Mouse (Mus musculus) kidney, postnatal 4 days (tissue): Measurements from ENCODE around the gene Tpx2.
A peak's percentile ranks its signal among the peaks of the same experiment; 100 is the strongest.

Experiments used
- DNase-seq, 2 experiments: peaks; one replicate each; pipeline ENCODE4 v3.0.0; 2021; ENCODE audit warnings: mixed read lengths in 2 of 2

Gene Tpx2

DNA sequence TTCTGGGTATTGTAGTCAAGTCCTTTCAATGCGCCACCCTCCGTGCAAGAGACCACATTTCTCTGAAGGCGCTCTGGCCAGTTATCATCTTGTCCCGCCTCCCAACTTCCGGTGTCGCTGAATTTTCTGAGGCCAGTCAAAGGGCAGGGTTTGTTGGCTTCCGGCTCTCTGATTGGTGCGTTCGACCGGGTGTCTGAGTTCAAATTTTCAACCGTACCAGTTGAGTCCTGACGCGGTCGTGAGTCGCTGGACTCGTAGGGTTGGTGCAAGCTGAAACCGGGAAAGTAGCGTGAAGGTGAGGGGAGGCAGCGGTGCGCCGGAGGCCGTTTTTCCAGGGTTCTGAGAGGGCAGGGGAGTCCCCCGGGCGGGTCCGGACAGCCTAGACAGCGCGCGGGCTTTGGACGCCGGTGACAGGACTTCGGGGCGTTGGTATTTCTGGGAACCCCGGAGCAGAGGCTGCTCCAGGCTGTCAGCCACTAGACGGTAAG, at the start of gene Tpx2:
TSS of gene Tpx2 (plus strand) at position 150 of the 488 bp plus-strand sequence.
- peak; percentile 98 for DNase-seq

DNA sequence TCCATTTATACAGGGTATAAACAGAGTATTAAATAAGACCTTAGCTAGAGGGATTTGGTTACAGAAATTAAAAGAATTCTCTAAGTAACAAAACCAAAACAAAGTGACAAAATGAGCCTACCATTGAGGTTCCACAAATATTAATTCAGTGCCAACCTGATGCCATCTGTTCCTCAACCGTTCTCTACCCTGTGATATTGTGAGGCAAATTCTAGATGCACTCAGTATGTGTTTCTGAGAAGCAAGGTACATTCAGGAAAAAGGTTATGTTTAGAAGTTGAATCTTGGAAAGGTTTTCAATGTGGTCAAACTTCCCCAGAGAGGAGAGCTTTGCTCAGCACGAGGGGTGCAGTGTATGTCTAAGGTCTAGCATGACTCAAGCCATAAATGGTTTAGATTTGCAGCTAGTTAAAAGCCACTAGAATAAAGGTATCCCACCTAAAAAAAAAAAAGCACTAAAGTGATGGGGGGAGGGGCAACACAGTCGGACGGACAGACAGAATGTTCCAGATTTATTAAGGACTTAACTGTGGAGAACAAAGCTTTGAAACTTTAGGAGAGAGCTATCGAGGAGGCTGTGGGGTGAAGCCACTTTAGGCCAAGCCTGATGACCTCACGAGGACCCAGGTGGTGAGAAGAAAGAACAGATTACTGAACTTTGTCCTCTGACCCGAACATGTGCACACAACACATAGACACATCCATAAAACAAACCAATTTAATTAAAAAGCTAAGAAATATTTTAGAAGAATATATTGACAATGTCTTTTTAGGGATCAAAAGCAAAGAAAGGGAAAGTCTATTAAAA, 47.6 kb upstream of the Tpx2 start:
- DNase-seq: no peak

DNA sequence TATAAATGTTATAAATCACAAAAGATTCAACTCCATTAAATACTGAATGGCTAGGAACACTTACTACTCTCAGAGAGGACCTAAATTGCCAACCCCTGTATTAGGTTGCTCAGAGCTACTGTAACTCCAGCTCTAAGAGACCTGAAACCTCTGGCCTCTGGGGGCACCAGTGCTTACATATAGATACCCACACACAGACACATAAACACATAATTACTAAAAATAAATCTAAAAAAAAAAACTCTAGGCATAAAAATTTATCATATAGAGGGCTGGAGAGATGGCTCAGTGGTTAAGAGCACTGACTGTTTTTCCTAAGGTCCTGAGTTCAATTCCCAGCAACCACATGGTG, 47.0 kb upstream of the Tpx2 start:
- no peak for DNase-seq

DNA sequence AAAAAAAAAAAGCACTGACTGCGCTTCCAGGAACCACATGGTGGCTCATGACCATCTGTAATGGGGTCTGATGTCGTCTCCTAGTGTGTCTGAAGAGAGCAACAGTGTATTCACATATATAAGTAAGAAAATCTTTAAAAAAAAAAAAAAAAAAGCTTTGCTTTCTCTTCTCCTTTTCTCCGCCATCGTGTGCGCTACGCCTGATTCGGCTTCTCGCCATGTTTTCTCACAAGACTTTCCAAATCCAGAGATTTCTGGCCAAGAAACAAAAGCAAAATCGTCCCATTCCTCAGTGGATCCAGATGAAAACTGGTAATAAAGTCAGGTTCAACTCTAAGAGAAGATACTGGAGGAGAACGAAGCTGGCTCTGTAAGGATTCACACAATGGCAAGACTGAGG, 45.5 kb upstream of the Tpx2 start:
- DNase-seq: peak in 1 of 2 experiments; percentile 29

DNA sequence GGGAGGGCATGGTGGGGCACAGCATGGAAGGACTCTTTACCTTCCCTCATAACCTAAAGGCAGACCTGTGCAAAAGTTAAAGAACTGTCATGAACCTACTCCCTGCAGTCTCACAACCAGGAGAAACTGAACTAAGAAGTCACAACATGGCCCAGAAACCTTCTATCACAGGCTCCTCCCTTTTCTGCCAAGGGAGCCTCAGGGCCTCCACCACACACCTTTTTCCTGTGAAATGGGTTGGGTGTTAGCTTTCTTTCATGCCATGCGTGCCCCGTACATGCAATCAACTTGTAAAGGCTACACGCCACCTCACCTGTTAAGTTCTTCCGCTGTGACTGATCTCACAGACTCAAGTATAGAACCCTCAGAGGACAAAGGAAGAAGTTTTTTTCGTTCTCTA, 44.7 kb upstream of the Tpx2 start:
- no peak for DNase-seq

DNA sequence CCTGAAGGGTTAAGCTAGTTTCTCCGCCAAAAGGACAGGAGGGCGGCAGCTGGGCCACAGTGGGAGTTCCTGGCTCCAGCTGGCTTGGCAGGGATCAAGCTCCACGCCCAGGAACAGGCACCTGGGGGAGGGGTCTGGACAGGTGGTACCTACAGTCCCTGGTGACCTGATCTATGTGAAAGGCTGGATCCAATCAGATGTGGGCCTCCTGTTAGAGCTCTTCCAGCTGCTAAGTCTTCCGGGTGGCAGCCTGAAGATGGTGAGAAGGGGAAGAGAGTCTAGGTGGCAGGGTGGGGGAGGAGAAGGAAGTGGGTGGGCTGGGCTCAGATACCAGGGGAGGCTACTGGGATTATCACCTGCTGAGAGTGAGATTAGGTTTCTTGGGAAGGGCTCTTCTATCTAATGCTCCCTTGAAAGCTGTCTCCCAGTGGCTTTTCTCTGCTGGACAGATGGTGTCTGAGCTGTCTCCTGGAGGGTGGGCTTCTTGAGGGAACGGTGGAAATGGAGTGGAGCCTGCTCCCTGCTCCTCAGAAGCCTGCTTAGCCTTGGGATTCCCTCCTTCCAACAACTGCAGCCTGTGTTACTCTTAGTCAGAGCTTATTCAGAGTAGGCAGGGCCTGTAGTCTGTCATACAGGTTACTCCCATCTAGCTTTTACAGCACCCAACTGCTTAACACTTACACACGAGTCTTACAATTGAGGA, 43.2 kb upstream of the Tpx2 start:
- DNase-seq: peak; percentile 70 to 82

DNA sequence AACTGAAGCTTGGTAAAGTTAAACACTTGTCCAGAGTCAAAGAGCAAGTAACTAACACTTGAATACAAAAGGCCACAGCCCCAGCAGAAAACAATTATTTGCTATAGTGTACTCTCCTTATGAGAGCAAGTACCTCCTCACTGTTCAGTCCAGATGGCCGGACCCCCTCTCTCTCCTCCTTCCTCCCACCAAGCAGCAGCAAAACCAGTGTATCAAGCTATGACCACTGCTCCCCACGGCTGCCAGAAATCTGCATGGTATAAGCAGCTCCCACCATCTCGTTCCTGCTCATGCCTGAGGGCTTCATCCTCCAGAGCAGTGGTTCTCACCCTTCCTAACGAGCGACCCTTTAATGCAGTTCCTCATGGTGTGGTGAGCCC, 42.7 kb upstream of the Tpx2 start:
- DNase-seq: no peak

DNA sequence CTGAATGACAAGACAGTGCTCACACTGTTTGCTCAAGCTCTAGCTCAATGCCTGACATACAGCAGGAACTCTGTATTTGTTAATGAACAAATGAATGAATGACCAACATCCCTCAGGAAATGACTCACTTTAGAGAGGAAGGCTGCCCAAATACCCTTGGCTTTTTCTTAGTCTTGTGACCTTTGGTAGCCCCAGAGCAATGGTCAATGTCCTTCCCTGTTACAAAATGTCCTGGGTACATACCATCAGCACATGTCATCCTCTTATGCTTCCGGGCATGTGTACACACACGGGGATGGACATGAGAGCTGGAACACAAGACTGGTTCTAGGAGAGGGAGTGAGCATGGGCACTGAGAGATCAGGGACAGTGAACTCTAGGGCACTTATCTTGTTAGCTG, 41.7 kb upstream of the Tpx2 start:
- no peak for DNase-seq

DNA sequence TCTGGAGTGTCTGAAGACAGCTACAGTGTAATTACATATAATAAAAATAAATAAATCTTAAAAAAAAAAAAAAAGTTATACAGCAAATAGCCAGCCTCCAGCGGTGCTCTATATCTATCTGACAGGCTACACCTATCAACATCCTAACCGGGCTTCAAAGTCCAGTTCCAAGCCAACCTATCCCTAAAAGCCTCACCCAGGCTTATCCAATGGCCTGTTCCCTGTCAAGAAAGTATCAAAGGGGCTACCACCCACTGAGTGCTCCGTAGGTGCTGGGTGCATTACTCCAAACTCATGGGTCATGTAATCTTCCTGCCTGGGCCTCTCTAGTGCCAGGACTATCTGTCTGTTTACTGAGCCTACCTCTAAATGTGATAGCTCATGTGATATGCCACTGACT, 39.6 kb upstream of the Tpx2 start:
- DNase-seq: no peak

DNA sequence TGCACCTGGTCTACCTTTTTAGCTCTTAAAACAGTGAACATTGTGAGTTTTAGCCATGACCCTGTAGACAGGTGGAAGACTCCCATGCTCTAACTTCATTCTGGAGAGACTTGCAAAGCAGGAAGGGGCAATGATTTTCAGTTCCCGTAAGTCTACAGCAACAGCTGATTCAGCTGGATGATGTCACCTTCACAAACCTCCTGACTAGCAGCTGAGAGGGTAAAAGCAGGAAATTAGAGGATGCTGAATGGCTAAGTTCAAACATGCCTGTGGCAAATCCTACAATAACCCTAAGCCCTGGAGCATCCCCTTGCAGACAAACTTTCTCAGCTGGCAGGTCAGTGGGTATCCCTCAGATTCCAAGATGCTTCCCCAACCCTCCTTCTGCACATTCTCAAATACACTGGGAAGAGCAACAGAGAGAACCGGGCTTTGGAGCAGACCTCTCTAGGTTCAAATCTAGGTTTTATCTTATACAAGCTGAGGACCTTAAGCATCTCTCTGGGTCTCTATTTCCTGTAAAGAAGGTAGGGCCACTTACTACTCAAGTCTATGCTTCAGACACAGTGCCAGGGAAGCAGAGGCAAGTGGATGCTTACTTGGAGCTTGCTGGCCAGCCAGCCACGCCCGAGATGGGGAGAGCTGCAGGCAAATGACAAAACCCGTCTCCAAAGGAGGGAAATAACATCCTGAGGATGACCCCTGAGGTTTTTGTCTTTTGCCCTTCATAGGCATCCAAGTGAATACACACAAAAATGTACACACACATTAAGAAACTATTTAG, 37.4 kb upstream of the Tpx2 start:
- DNase-seq: no peak

DNA sequence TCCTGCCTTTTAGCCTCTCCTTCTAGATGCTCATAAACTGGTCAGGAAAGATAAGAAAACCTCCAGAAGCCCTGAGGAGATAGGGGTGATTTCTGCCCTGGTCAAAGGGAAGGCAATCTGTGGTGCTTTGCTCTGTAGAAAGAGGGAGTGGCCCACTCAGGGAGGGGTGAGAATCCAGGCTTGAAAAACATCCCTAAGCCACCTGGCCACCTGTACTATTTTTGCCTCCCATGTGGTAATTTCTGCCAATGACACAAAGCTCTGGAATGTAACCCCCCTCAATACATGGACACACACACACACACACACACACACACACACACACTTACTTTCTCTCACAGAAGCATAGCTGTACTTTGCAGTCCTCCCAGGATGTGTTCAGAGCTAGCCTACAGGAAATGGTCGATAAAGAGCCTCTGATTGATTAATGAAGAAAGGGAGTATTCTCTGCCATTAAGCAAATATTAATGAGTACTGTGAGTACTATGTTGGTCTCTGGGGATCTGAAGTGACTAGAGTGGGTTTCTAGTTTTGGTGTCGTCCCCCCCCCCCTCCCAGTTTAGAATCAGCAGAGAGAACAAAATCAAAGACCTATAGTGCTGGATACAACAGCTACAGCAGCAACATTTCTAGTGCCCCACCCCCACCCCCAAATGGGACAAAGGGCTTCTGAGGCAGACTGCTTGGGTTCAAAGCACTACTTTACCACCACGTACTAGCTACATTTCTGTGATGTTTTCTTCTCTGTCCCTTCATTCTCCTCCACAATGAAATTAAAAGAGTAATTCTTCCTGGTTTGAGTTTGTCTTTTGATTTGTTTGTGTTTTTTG, 36.2 kb upstream of the Tpx2 start:
- DNase-seq: peak in 1 of 2 experiments; percentile 45

DNA sequence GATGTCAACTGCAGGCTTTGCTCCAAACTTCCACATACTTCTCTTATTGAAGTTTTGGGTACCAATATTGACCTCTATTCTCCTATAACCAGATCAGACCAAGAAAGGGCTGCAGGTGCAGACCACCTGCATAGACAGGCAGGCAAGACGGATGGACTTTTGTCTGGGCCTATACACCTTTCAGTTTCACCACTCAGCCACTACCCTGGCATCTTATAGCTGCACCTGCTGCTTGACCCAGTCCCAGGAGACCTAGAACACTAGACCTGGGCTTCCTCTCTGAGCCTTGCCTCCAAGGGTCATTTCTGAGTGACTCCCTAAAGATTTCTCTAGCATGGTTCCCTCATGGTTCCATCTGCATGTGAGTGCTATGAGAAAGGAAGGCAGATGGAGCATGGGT, 34.5 kb upstream of the Tpx2 start:
- no peak for DNase-seq

DNA sequence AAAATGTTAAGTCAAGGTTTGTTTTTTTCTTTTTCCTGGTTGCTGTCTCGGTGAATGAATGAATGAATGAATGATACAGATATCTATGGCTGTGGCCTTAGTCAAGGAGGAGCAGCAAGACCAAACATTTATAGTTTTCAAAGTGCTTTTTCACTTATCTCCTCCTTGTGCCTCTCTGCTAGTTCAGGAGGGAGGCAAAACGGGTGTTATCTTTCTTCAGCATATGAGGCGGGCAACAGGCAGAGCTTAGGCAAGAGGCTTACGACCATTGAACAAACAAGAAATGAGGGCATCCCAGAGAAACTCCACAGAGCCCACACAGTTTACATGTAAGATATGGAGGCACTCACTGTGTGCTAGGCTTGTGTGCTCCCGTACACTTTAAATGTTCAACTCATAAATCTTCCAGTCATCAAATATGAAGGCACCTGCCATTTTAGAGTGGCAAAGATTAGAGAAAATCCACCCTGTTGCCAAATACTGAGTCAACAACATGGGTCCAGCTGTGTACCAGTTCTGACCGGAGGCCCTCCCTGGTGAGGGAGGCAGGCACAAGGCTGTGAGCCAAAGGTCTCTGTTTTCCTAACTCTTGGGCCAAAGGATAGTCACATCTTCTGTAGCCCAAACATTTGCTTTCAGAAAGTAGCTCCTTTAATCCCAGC, 33.4 kb upstream of the Tpx2 start:
- no peak for DNase-seq

DNA sequence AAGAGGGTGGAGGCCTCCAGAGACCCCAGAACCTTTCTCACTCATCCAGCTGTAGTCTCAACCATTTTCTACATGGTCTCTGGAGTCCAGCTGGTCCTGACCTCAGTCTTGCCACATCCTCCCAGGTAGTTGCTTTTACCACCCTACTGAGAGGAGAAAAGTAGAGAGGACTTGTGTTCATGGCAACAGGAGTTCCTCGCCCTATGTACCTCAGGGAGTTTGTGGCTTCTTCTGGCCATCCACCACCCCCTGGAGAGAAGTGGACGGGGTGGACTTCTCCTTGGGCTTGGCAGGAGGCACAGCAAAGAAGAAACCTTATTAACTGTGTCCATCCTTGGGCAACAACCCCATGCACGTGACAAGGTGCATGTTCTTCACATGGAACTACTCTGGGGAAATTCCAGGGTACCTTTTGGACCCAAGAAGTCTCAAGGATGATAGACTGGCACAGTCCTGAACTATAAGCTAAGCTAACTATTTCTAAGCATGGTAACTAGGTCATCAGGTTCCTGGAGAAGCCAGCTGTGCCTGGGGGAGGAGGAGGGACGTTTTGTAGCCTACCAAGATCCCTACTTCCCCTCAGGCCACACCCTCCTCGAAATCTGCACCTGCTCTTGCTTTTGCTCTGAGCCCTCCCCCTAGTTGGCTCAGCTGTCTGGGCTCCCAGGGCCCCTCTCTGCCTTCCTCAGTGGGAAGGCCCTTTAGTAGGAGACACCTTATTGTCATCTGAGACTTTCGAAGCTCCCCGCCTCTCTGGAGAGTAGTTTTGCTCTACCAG, 31.7 kb upstream of the Tpx2 start:
- DNase-seq: peak in 1 of 2 experiments; percentile 52

DNA sequence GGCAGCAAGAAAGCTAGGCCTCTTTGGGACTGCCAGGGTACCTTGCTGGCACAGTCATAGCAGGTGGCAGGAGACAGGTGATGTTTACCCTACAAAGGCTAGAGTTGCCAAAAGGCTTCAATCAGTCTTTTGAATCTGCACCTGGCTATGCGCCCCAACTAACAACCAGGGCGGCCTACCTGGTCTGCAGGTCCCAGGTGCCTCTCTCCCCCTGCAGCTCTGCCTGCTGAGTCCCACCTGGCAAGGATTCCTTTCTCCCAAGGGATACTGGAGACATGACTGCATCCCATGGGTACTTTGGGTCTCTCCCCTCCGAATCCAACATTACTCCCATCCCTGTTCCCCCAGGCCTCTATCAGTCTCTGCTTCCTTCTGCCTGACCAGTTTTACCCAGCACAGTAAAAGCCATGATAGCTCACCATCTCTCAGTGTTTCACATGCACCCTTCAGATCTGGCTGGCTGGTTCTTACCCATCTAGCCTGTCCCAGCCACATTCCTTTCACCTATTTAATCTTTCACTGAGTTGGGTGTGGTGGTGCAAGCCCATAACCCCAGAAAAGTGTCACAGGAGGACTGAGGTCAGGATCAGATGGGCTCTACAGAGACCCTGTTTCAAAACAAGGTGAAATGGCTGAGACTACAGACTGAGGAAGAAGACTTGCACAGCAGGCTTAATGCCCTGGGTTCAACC, 31.0 kb upstream of the Tpx2 start:
- no peak for DNase-seq

DNA sequence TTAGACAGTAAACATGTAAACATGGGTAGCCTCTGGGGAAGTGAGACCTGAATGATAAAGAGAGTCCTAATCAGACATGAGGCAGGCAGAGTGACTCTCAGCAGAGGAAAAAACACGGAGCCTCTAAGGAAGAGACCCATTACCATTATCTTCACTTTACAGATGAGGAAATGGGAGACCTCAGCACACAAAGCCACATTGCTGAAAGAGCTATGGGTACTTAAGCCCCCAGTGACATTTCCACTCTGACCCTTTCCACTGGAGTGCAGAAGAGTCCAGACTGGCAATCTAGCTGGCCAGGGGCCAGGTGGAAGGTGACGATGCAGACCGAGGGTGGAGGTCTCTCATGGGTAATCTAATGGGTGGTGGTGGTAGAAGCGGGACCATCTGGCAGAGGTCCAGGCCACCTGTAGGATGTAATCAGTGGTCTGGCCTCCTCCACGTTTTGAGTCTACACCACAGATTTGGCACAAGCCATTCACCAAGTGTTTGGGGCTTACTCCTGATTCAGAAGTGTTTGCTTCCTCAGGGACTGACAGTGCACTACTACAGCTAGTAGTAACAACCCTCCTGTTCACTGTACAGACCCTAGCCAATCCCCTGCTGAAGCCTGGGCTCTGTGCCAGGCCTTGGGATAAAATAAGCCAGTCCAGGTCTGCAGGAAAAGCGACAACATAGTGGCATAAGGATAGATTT, 30.0 kb upstream of the Tpx2 start:
- DNase-seq: peak; percentile 58 to 67

DNA sequence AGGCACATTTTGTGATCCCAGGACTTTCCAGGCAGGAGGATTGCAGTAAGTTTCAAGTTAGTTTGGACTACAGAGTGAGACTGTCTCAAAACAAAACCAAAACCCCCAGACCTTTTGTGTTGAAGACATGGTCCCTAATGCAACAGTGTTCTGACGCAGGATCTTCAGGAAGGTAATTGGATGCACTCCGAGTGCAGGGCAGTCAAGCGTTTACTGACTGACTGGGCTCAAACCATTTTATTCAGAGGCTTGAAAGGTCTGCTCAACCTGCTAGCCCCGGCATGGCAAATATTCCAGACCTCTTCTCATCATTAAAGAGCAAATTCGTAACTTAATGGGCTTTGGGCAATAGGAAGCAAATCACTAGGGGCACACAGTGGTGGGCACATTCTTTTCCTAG, 29.1 kb upstream of the Tpx2 start:
- DNase-seq: peak in 1 of 2 experiments; percentile 22

DNA sequence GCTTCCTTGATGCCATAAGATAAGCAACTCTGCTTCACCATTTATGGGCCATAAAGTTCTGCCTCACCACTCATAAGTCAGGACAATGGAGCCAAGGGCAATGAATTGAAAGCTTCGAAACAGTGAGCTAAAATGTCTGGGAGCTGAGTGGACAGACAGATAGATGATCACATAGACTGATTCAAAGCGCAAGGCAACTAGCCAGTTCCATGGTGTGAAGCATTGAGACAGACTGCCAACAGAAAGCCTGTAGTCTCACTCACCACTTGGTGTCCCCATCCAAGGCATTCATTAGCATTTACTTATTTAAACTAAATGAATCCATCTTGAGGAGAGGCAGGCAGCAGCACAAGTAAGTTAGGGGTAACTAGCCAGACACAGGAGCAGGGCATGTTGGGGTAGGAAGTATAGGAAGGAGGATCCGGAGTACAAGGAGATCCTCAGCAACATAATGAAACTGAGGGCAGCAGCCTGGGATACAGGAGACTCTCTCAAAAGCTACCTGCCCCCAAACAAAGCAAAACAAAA, 28.6 kb upstream of the Tpx2 start:
- DNase-seq: no peak

DNA sequence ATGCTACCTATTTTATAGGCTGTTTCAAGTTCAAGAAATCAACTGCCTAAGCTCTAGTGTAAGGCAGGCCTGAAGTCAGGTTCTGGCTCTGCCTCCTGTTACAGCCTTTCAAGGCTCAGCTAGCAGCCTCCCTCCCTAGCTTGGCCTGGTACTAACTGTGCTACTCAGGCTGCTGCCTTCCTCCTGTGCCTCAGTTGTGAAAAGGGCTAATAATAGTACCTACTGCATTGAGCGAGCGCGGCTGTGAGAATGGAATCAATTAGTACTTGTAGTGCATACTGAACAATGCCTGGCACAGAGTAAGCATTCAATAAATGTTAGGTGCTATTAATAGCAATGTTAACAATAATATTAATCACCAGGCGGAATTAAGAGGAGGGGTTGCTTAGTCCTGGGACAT, 27.8 kb upstream of the Tpx2 start:
- DNase-seq: no peak

DNA sequence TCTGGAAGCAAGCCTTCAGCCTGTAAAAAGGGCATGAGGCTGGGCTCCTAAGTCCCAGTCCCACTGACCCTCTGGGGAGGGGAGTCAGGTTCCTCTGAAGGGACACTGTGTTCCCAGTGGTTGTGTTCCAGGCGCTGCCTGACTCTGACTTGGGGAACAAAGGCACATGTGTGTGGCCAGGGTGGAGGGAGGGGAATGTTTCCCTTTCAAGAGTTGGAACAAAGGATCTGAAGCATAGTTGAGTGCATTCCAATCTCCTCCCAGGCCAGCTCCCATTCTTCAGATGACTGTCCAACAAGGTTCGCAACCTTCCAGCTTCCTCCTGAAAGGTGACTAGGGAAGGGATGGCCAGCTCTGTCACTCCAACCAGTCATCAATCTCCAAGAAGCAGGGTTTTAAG, 27.4 kb upstream of the Tpx2 start:
- peak; percentile 44 to 69 for DNase-seq
